Comparison of ENCODE assay signal across 22 mouse cellular contexts in genomic region chr6:146313396-146313795, GRCm38 (mm10).
DNase-seq lines count a peak whose midpoint lies in the region; ATAC-seq and TF ChIP-seq lines count a peak whose summit lies in the region.
"Had no signal": no experiment of that assay in that cellular context is flagged by ENCODE, and none has a peak within 500 bp of the region (broad histone marks: within the 10 kb centered on the region; RNA-seq: fewer than 3 reads in every experiment).

No protein-coding gene starts in this region.

- TF ChIP-seq EP300 in lung, postnatal 0 days (IDR thresholded peaks at IDR 0.05), result no peak

- no peak overlapping the region for H3K4me2 ChIP-seq in lung, postnatal 0 days (replicated peaks; ENCODE audit: low read depth, low read length)
- H3K4me2 ChIP-seq: hindbrain, embryonic 12.5 days; limb, embryonic 15.5 days; liver, embryonic 15.5 days; midbrain, embryonic 15.5 days had no signal

- no peak overlapping the region for H3K27ac ChIP-seq in lung, postnatal 0 days (ENCODE audit: low read length)
- H3K27ac ChIP-seq: forebrain, embryonic 10.5 days; hindbrain, embryonic 12.5 days; limb, embryonic 15.5 days; liver, embryonic 15.5 days; midbrain, embryonic 15.5 days had no signal

- DNase-seq in lung, postnatal 0 days (ENCODE audit: low spot score), result peak; percentile 18
- DNase-seq in lung, postnatal 36 days, result no peak
- DNase-seq in A20 (ENCODE audit: low read depth, low spot score) (peak; percentile 38), R1 (ENCODE audit: low read depth, low spot score) (peak; percentile 35)
- DNase-seq in adrenal gland, postnatal 4 days (ENCODE audit: low spot score in 2 of 2), result no peak
- DNase-seq in frontal cortex, postnatal 36 days (ENCODE audit: low spot score in 2 of 2), result no peak
- DNase-seq in left cerebral cortex, postnatal 36 days (ENCODE audit: low spot score in 2 of 2), result no peak
- DNase-seq: adrenal gland, adult 8-10 months; cerebellum, adult 11 months; cerebellum, postnatal 25 days; forebrain, postnatal 0 days; gastrocnemius, postnatal 10 days; heart, postnatal 10 days; kidney, adult 8-10 months; retina, postnatal 1 day had no signal

- H3K9me3 ChIP-seq in lung, postnatal 0 days (ENCODE audit: low read length), result no peaks in the 10 kb centered on the region
- H3K9me3 ChIP-seq: forebrain, embryonic 10.5 days; hindbrain, embryonic 12.5 days; limb, embryonic 15.5 days; liver, embryonic 15.5 days; midbrain, embryonic 15.5 days had no signal

- H3K9ac ChIP-seq in lung, postnatal 0 days (replicated peaks; ENCODE audit: low read depth), result no peak overlapping the region
- H3K9ac ChIP-seq: forebrain, postnatal 0 days; hindbrain, embryonic 12.5 days; limb, embryonic 15.5 days; liver, embryonic 15.5 days; midbrain, embryonic 15.5 days had no signal

- ATAC-seq in lung, postnatal 0 days, result no peak
- peak; percentile 63 for ATAC-seq in megakaryocyte progenitor cell, adult 5-6 weeks (replicated peaks; ENCODE audit: poor library complexity)
- ATAC-seq: forebrain, postnatal 0 days; midbrain, embryonic 15.5 days had no signal

- no peak overlapping the region for H3K4me3 ChIP-seq in lung, postnatal 0 days (ENCODE audit: low read depth, low read length)
- H3K4me3 ChIP-seq: forebrain, embryonic 10.5 days; hindbrain, embryonic 12.5 days; limb, embryonic 15.5 days; liver, embryonic 15.5 days; megakaryocyte, embryonic 14.5 days; midbrain, embryonic 15.5 days had no signal

- WGBS in lung, postnatal 0 days, result 62% methylated on average over 4 of the region's 4 CpGs

- H3K4me1 ChIP-seq in lung, postnatal 0 days (ENCODE audit: insufficient read depth, low read depth, low read length), result no peaks in the 10 kb centered on the region
- H3K4me1 ChIP-seq: hindbrain, embryonic 12.5 days; liver, embryonic 15.5 days; midbrain, embryonic 15.5 days had no signal

- intact Hi-C loops in left cerebral cortex, postnatal 36 days (cut with DNase I), result no loop called here

- peaks cover 3% of the 10 kb centered on the region; the same call in 1 of the 2 replicates for H3K36me3 ChIP-seq in lung, postnatal 0 days (ENCODE audit: insufficient read depth, low read length)
- H3K36me3 ChIP-seq: forebrain, embryonic 10.5 days; hindbrain, embryonic 12.5 days; limb, embryonic 15.5 days; midbrain, embryonic 15.5 days had no signal

- TF ChIP-seq CTCF in lung, postnatal 0 days (IDR thresholded peaks at IDR 0.05), result no peak

- no peaks in the 10 kb centered on the region for H3K27me3 ChIP-seq in lung, postnatal 0 days (replicated peaks; ENCODE audit: insufficient read depth, low read length)
- H3K27me3 ChIP-seq: hindbrain, embryonic 12.5 days; limb, embryonic 15.5 days; liver, embryonic 15.5 days; megakaryocyte, embryonic 14.5 days; midbrain, embryonic 15.5 days had no signal

Comparison
In these comparisons a context has a peak if more than half of its experiments do, and no peak if none do; other contexts are left out.
1. DNase-seq: peak in lung, postnatal 0 days (single experiment), A20 (single experiment) and R1 (single experiment); none in lung, postnatal 36 days (single experiment), adrenal gland, postnatal 4 days (0 of 2), frontal cortex, postnatal 36 days (0 of 2) and left cerebral cortex, postnatal 36 days (0 of 2).